Mouse (Mus musculus) limb, embryonic 12.5 days (tissue): ENCODE data around the gene Tuft1. TPM values are rescaled to one million over a fixed set of nuclear protein-coding genes. Genes with fewer than 3 reads are reported as not detected.
A peak's percentile ranks its signal among the peaks of the same experiment; 100 is the strongest.

Experiments used
- ATAC-seq: fragments of 200-750 bp; cut with Nextera tagmentation; 2 replicates; pipeline ENCODE4 v1.8.0; 2017; ENCODE audit warnings: low read depth, moderate TSS enrichment; ENCODE audit not compliant: insufficient number of reproducible peaks, insufficient read depth, low FRiP score, low TSS enrichment
- H3K27ac ChIP-seq: fragments of 300-500 bp; sonication (generic); 2 replicates; pipeline ENCODE4 v1.5.1; 2016; ENCODE audit warnings: mild to moderate bottlenecking, moderate library complexity
- H3K27me3 ChIP-seq: fragments of 300-500 bp; sonication (generic); 2 replicates; pipeline ENCODE4 v1.6.1; 2016; ENCODE audit warnings: mild to moderate bottlenecking, moderate library complexity
- H3K36me3 ChIP-seq: fragments of 300-500 bp; sonication (generic); 2 replicates; pipeline ENCODE4 v1.6.1; 2016; ENCODE audit warnings: mild to moderate bottlenecking, moderate library complexity
- H3K4me1 ChIP-seq: fragments of 300-500 bp; sonication (generic); replicated peaks from 2 replicates; pipeline ENCODE4 v1.6.1; 2016
- H3K4me2 ChIP-seq: fragments of 300-500 bp; sonication (generic); 2 replicates; pipeline ENCODE4 v1.6.1; 2016; ENCODE audit warnings: mild to moderate bottlenecking, moderate library complexity
- H3K4me3 ChIP-seq: fragments of 300-500 bp; sonication (generic); replicated peaks from 2 replicates; pipeline ENCODE4 v1.5.1; 2016; ENCODE audit warnings: mild to moderate bottlenecking
- H3K9ac ChIP-seq: fragments of 300-500 bp; sonication (generic); replicated peaks from 2 replicates; pipeline ENCODE4 v1.6.1; 2016; ENCODE audit warnings: mild to moderate bottlenecking, moderate library complexity
- H3K9me3 ChIP-seq: fragments of 300-500 bp; sonication (generic); 2 replicates; pipeline ENCODE4 v1.6.1; 2016; ENCODE audit warnings: mild to moderate bottlenecking, moderate library complexity
- WGBS: fragments of 180-500 bp; shearing (Covaris S2); methylation state at CpG from one replicate; pipeline ENCODE4 v1.1.7; 2016; 5-methylcytosine and 5-hydroxymethylcytosine counted together
- polyA plus RNA-seq: library from polyadenylated mRNA; unstranded; fragments of >200 nt; fragmentation: Nextera tagmentation; extraction: Ambion mirVana; gene quantifications from 2 replicates; pipeline ENCODE4 v1.2.1, GENCODE M21; 2016

Tuft1 gene
- polyA plus RNA-seq, 1 experiment from 2014 or later, result 4.3 TPM

DNA sequence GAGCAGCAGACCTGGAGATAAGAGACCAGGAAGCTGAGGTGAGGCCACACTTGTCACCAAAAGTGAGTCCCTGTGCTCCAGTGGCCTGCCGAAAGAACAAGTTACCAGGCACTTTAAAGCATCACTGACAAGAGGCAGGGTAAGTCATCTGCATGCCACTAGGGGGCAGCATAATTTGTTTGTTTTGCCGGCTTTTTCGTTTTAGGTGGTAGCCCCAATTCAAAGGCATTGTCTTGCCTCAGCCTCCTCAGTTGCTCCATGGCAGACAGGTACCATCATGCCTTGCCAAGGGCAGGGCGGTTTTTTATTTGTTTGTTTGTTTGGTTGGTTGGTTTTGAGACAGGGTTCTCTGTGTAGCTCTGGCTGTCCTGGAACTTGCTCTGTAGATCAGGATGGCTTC is 42.0 kb downstream of the Tuft1 start:
- no peak for ATAC-seq
- Histone ChIP-seq H3K4me2 (no peak overlapping the region), H3K36me3 (no peaks in the 10 kb centered on the region), H3K9ac (no peak overlapping the region), H3K4me3 (no peak overlapping the region), H3K9me3 (no peaks in the 10 kb centered on the region), H3K27ac (no peak overlapping the region), H3K4me1 (peaks cover 3% of the 10 kb centered on the region; the same call in 1 of the 2 replicates), H3K27me3 (no peaks in the 10 kb centered on the region)
- 78% methylated on average over 4 of the region's 4 CpGs for WGBS

- Histone ChIP-seq H3K27me3 (no peaks in the 10 kb centered on the region), H3K36me3 (no peaks in the 10 kb centered on the region), H3K4me1 (peaks cover 17% of the 10 kb centered on the region), H3K4me2 (no peak overlapping the region), H3K9ac (no peak overlapping the region), H3K9me3 (no peaks in the 10 kb centered on the region), H3K4me3 (no peak overlapping the region), H3K27ac (no peak overlapping the region)
- ATAC-seq, result no peak
- WGBS, result 83% methylated on average over 7 of the region's 7 CpGs
These were observed 45.3 kb downstream of the Tuft1 start for GRCm38 (mm10) chr3:94613258-94613878.

- Histone ChIP-seq H3K36me3 (no peaks in the 10 kb centered on the region), H3K4me3 (no peak overlapping the region), H3K9me3 (no peaks in the 10 kb centered on the region), H3K27me3 (no peaks in the 10 kb centered on the region), H3K4me2 (no peak overlapping the region), H3K9ac (no peak overlapping the region), H3K4me1 (peaks cover 17% of the 10 kb centered on the region), H3K27ac (no peak overlapping the region)
- ATAC-seq, result no peak
- WGBS, result 50% methylated on average over 1 of the region's 1 CpGs
These were observed 46.4 kb downstream of the Tuft1 start for GRCm38 (mm10) chr3:94612274-94612673.

DNA sequence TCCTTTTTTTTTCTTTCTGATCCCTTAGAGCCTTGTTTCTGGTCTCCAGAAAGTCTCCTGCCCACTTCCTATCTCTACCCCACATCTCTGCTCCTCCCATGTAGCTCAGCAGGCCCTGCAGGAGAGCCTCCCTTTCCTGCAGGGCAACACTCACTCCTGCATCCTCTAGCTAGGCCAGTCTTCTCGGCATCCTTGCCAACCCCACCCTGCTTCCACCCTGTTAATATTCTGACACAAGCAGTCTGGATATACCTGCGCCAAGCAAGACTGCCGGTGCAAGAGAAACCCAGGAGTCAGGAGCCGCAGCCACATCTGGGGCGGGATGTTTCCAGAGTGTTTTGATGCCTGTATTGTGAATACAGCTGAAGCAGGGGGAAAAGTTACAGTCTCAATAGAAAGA is 46.8 kb downstream of the Tuft1 start:
- Histone ChIP-seq H3K9me3 (no peaks in the 10 kb centered on the region), H3K9ac (no peak overlapping the region), H3K4me2 (no peak overlapping the region), H3K36me3 (no peaks in the 10 kb centered on the region), H3K4me3 (no peak overlapping the region), H3K27ac (peak overlapping the region; percentile 29; the same call in 1 of the 2 replicates), H3K4me1 (peaks cover 17% of the 10 kb centered on the region), H3K27me3 (no peaks in the 10 kb centered on the region)
- WGBS, result 74% methylated on average over 5 of the region's 5 CpGs
- no peak for ATAC-seq

- Histone ChIP-seq H3K4me2 (no peak overlapping the region), H3K4me1 (peaks cover 17% of the 10 kb centered on the region), H3K4me3 (no peak overlapping the region), H3K9me3 (no peaks in the 10 kb centered on the region), H3K36me3 (no peaks in the 10 kb centered on the region), H3K27me3 (no peaks in the 10 kb centered on the region), H3K27ac (peak overlapping the region; percentile 29; the same call in 1 of the 2 replicates), H3K9ac (no peak overlapping the region; the same call in 1 of the 2 replicates)
- WGBS, result 29% methylated on average over 4 of the region's 4 CpGs
- ATAC-seq, result no peak
These were observed 47.3 kb downstream of the Tuft1 start for GRCm38 (mm10) chr3:94611343-94611742.

- Histone ChIP-seq H3K36me3 (no peaks in the 10 kb centered on the region), H3K4me1 (peaks cover 17% of the 10 kb centered on the region), H3K9ac (no peak overlapping the region), H3K27me3 (no peaks in the 10 kb centered on the region), H3K27ac (no peak overlapping the region), H3K4me2 (no peak overlapping the region), H3K9me3 (no peaks in the 10 kb centered on the region), H3K4me3 (no peak overlapping the region)
- no peak for ATAC-seq
- 68% methylated on average over 2 of the region's 2 CpGs for WGBS
These were observed 48.1 kb downstream of the Tuft1 start for GRCm38 (mm10) chr3:94610581-94610980.

- no peak overlapping the region for H3K4me2 ChIP-seq
- no peak overlapping the region for H3K4me3 ChIP-seq
- no peaks in the 10 kb centered on the region for H3K27me3 ChIP-seq
- H3K9me3 ChIP-seq, result no peaks in the 10 kb centered on the region
- no peak overlapping the region for H3K9ac ChIP-seq
- no peak overlapping the region for H3K27ac ChIP-seq
- ATAC-seq, result no peak
- WGBS, result 90% methylated on average over 3 of the region's 3 CpGs
- H3K36me3 ChIP-seq, result no peaks in the 10 kb centered on the region
- H3K4me1 ChIP-seq, result peaks cover 17% of the 10 kb centered on the region
These were observed 49.1 kb downstream of the Tuft1 start for GRCm38 (mm10) chr3:94609621-94610020.

DNA sequence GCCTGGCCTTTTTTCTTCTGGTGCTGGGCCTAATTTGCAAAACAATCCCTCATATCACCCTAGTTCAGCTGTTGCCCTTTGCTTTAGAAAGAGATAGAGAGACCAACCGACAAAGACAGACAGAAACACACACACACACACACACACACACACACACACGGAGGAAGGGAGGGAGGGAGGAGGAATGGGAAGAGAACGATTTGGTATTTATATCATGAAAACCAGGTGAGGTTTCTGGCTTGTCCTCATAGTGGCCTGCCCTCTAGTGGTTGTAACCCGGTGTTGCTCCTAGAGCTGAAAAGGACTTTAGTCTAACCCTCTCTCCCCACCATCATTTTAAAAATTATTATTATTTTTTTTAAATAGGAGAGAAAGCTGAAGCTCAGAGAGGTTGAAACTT is 56.7 kb downstream of the Tuft1 start:
- no peak for ATAC-seq
- 3% methylated on average over 4 of the region's 4 CpGs for WGBS
- H3K27me3 ChIP-seq, result no peaks in the 10 kb centered on the region
- no peaks in the 10 kb centered on the region for H3K9me3 ChIP-seq
- no peaks in the 10 kb centered on the region for H3K36me3 ChIP-seq
- H3K4me1 ChIP-seq, result no peaks in the 10 kb centered on the region
- no peak overlapping the region for H3K4me2 ChIP-seq
- no peak overlapping the region for H3K27ac ChIP-seq
- no peak overlapping the region for H3K4me3 ChIP-seq
- no peak overlapping the region for H3K9ac ChIP-seq

DNA sequence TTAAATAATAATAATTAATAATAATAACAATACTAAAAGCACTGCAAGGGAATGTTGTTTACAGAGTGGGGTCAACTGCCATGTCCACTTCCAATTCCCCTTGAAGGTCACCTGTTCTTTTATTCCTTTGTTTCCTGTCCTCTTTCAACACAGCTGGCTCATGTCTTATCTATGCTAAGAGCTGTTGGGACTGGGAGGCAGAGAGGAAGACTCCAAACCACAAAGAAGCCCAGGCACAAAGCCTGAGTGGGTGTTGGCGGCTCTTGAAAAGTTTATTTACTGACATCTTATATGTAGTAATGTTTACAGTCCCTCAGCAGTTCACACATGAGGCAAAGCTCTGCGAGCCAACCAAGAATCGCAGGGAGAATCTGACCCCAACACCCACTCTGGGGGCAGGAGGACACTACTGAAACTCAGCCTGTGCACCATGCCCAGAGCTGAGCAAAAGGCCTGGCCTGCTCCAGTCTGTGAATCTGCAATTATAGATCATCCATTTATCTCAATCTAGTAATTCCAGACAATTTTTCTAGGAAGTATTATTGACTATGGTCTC is 61.4 kb downstream of the Tuft1 start:
- WGBS, result 85% methylated on average over 3 of the region's 3 CpGs

GRCm38 (mm10) chr3:94595871-94596287 is 62.8 kb downstream of the Tuft1 start:
- H3K36me3 ChIP-seq, result no peaks in the 10 kb centered on the region
- H3K9me3 ChIP-seq, result peaks cover 11% of the 10 kb centered on the region
- no peaks in the 10 kb centered on the region for H3K4me1 ChIP-seq
- ATAC-seq, result no peak
- H3K27me3 ChIP-seq, result no peaks in the 10 kb centered on the region
- WGBS, result 89% methylated on average over 6 of the region's 6 CpGs
- no peak overlapping the region for H3K9ac ChIP-seq
- H3K4me3 ChIP-seq, result no peak overlapping the region
- no peak overlapping the region for H3K4me2 ChIP-seq
- H3K27ac ChIP-seq, result no peak overlapping the region

More for the DNA sequence above, 61.4 kb downstream of the Tuft1 start:
- H3K4me2 ChIP-seq, result no peak overlapping the region
- H3K36me3 ChIP-seq, result no peaks in the 10 kb centered on the region
- H3K9ac ChIP-seq, result no peak overlapping the region
- ATAC-seq, result no peak
- H3K4me1 ChIP-seq, result no peaks in the 10 kb centered on the region
- H3K27ac ChIP-seq, result no peak overlapping the region
- no peaks in the 10 kb centered on the region for H3K27me3 ChIP-seq
- peaks cover 11% of the 10 kb centered on the region for H3K9me3 ChIP-seq
- no peak overlapping the region for H3K4me3 ChIP-seq

- no peak overlapping the region for H3K4me2 ChIP-seq
- H3K36me3 ChIP-seq, result no peaks in the 10 kb centered on the region
- no peak overlapping the region for H3K9ac ChIP-seq
- no peaks in the 10 kb centered on the region for H3K4me1 ChIP-seq
- no peaks in the 10 kb centered on the region; the same call in 1 of the 2 replicates for H3K27me3 ChIP-seq
- H3K9me3 ChIP-seq, result peaks cover 11% of the 10 kb centered on the region
- H3K4me3 ChIP-seq, result no peak overlapping the region
- ATAC-seq, result no peak
- WGBS, result 79% methylated on average over 5 of the region's 5 CpGs
- no peak overlapping the region for H3K27ac ChIP-seq
These were observed 67.6 kb downstream of the Tuft1 start for GRCm38 (mm10) chr3:94591066-94591465.

- Histone ChIP-seq H3K4me1 (no peaks in the 10 kb centered on the region), H3K27ac (no peak overlapping the region), H3K4me2 (no peak overlapping the region), H3K36me3 (no peaks in the 10 kb centered on the region), H3K27me3 (no peaks in the 10 kb centered on the region; the same call in 1 of the 2 replicates), H3K9ac (no peak overlapping the region), H3K4me3 (no peak overlapping the region), H3K9me3 (peaks cover 5% of the 10 kb centered on the region; the same call in 1 of the 2 replicates)
- no peak for ATAC-seq
- 53% methylated on average over 5 of the region's 5 CpGs for WGBS
These were observed 70.7 kb downstream of the Tuft1 start for GRCm38 (mm10) chr3:94587962-94588361.
